Comparison of ENCODE assay signal across 10 mouse cellular contexts in genomic region chr9:51517643-51518042, GRCm38 (mm10).
DNase-seq lines count a peak whose midpoint lies in the region; ATAC-seq and TF ChIP-seq lines count a peak whose summit lies in the region.
"Had no signal": no experiment of that assay in that cellular context is flagged by ENCODE, and none has a peak within 500 bp of the region (broad histone marks: within the 10 kb centered on the region; RNA-seq: fewer than 3 reads in every experiment).

No protein-coding gene starts in this region.

- H3K36me3 ChIP-seq in embryonic facial prominence, embryonic 14.5 days (ENCODE audit: control insufficient read depth, insufficient read depth, low read length) = no peaks in the 10 kb centered on the region
- H3K36me3 ChIP-seq in embryonic facial prominence, embryonic 10.5 days (replicated peaks) = no peaks in the 10 kb centered on the region
- H3K36me3 ChIP-seq in lung, postnatal 0 days (ENCODE audit: insufficient read depth, low read length) = no peaks in the 10 kb centered on the region

- no peak for ATAC-seq in embryonic facial prominence, embryonic 14.5 days (ENCODE audit: low read depth)
- no peak for ATAC-seq in lung, postnatal 0 days

- TF ChIP-seq CTCF in lung, postnatal 0 days (IDR thresholded peaks at IDR 0.05) = no peak

- 52% methylated on average over 2 of the region's 2 CpGs for WGBS in embryonic facial prominence, embryonic 14.5 days
- WGBS in embryonic facial prominence, embryonic 10.5 days = 82% methylated on average over 2 of the region's 2 CpGs
- 59% methylated on average over 2 of the region's 2 CpGs for WGBS in lung, postnatal 0 days

- TF ChIP-seq EP300 in lung, postnatal 0 days (IDR thresholded peaks at IDR 0.05) = no peak

- H3K4me3 ChIP-seq in embryonic facial prominence, embryonic 14.5 days (ENCODE audit: low read depth, low read length) = no peak overlapping the region
- H3K4me3 ChIP-seq in embryonic facial prominence, embryonic 10.5 days = no peak overlapping the region
- H3K4me3 ChIP-seq in lung, postnatal 0 days (ENCODE audit: low read depth, low read length) = no peak overlapping the region

- no peak overlapping the region for H3K4me2 ChIP-seq in embryonic facial prominence, embryonic 14.5 days (ENCODE audit: low read depth, low read length)
- H3K4me2 ChIP-seq in lung, postnatal 0 days (replicated peaks; ENCODE audit: low read depth, low read length) = no peak overlapping the region

- no peak overlapping the region for H3K27ac ChIP-seq in embryonic facial prominence, embryonic 14.5 days (replicated peaks; ENCODE audit: low read depth, low read length)
- H3K27ac ChIP-seq in embryonic facial prominence, embryonic 10.5 days (replicated peaks) = no peak overlapping the region
- H3K27ac ChIP-seq in lung, postnatal 0 days (ENCODE audit: low read length) = no peak overlapping the region
- H3K27ac ChIP-seq: kidney, postnatal 0 days; macrophage had no signal

- no peaks in the 10 kb centered on the region for H3K9me3 ChIP-seq in embryonic facial prominence, embryonic 14.5 days (ENCODE audit: control insufficient read depth, low read length)
- H3K9me3 ChIP-seq in embryonic facial prominence, embryonic 10.5 days = no peaks in the 10 kb centered on the region
- no peaks in the 10 kb centered on the region for H3K9me3 ChIP-seq in lung, postnatal 0 days (ENCODE audit: low read length)

- H3K4me1 ChIP-seq in embryonic facial prominence, embryonic 14.5 days (ENCODE audit: control insufficient read depth, insufficient read depth, low read length) = no peaks in the 10 kb centered on the region
- H3K4me1 ChIP-seq in embryonic facial prominence, embryonic 10.5 days = no peaks in the 10 kb centered on the region
- no peaks in the 10 kb centered on the region for H3K4me1 ChIP-seq in lung, postnatal 0 days (ENCODE audit: insufficient read depth, low read depth, low read length)

- no peak overlapping the region for H3K9ac ChIP-seq in embryonic facial prominence, embryonic 14.5 days (ENCODE audit: low read depth, low read length)
- H3K9ac ChIP-seq in lung, postnatal 0 days (replicated peaks; ENCODE audit: low read depth) = no peak overlapping the region

- H3K27me3 ChIP-seq in embryonic facial prominence, embryonic 14.5 days (replicated peaks; ENCODE audit: control insufficient read depth, insufficient read depth, low read length) = no peaks in the 10 kb centered on the region
- H3K27me3 ChIP-seq in embryonic facial prominence, embryonic 10.5 days (replicated peaks; ENCODE audit: low read depth, poor library complexity, severe bottlenecking) = no peaks in the 10 kb centered on the region
- H3K27me3 ChIP-seq in lung, postnatal 0 days (replicated peaks; ENCODE audit: insufficient read depth, low read length) = no peaks in the 10 kb centered on the region

- DNase-seq in embryonic facial prominence, embryonic 14.5 days (ENCODE audit: low spot score) = peak; percentile 26
- DNase-seq in embryonic facial prominence, embryonic 10.5 days (ENCODE audit: low spot score) = no peak
- DNase-seq in lung, postnatal 10 days = peak; percentile 18
- DNase-seq in lung, postnatal 0 days (ENCODE audit: low spot score) = no peak
- DNase-seq in left cerebral cortex, adult 11 months (ENCODE audit: low spot score) = peak; percentile 47
- DNase-seq in skeletal muscle tissue, adult 2 months (ENCODE audit: low read depth, low spot score) = peak; percentile 13
- DNase-seq in urinary bladder, postnatal 4 days (ENCODE audit: low spot score in 2 of 2) = no peak
- DNase-seq in spleen, postnatal 36 days (ENCODE audit: low spot score in 2 of 2) = no peak

Comparison
In these comparisons a context has a peak if more than half of its experiments do, and no peak if none do; other contexts are left out.
1. DNase-seq: peak in embryonic facial prominence, embryonic 14.5 days (single experiment), lung, postnatal 10 days (single experiment), left cerebral cortex, adult 11 months (single experiment) and skeletal muscle tissue, adult 2 months (single experiment); none in embryonic facial prominence, embryonic 10.5 days (single experiment), lung, postnatal 0 days (single experiment), urinary bladder, postnatal 4 days (0 of 2) and spleen, postnatal 36 days (0 of 2).